Mouse (Mus musculus): ENCODE measurements around the gene Nanos3. TPM values are rescaled to one million over a fixed set of nuclear protein-coding genes. Genes with fewer than 3 reads are reported as not detected.

The Nanos3 gene
- polyA plus RNA-seq, 1 experiment, result 1.1 TPM

DNA sequence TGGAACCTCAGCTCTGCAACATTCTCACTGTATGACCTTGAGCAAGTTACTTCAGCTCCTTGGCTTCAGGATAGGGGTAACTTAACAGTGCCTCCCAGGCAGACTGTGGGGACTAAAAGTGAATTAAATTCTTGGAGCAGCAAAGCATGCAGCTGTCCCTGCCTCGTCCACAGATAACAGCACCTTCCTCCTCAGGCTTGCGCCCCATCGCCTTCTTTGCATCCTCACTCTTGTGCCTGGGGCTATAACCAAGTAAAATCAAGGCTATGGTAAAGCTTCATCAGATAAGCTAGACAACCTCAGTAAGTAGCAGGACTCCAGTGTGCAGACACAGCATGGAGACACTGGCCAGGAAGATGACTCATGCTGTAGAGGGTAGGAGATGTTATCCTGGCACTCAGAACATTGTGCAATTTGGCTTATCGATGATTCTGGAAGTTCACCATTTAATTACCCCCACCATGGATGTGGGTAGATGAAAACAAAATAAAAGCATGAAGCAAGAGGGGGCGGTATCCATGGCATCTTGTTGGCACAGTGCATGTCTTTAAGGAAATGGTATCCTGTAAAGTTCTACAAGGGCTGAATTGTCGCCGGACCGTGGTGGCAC is 40.3 kb downstream of the Nanos3 start:
- TF ChIP-seq MYOG (IDR thresholded peaks at IDR 0.05; ENCODE audit: control insufficient read depth, extremely low read depth, insufficient read length), result no peak
- TF ChIP-seq MYOD1 (IDR thresholded peaks at IDR 0.05; ENCODE audit: control insufficient read depth, insufficient read length, low read depth), result peak; percentile 11
- TF ChIP-seq CEBPB (IDR thresholded peaks at IDR 0.05; ENCODE audit: low read depth), result peak; percentile 83
- no peak overlapping the region for H3ac ChIP-seq (ENCODE audit: control insufficient read depth, insufficient read length, low read depth)
- no peaks in the 10 kb centered on the region for H3K27me3 ChIP-seq (ENCODE audit: control insufficient read depth, insufficient read depth, insufficient read length)
- H3K79me2 ChIP-seq (ENCODE audit: control insufficient read depth, insufficient read depth), result peaks cover 15% of the 10 kb centered on the region
- peaks cover 2% of the 10 kb centered on the region for H3K79me3 ChIP-seq (ENCODE audit: low read depth)
- H3K4me3 ChIP-seq (ENCODE audit: insufficient read depth, poor library complexity, severe bottlenecking), result no peak overlapping the region
- peaks cover 27% of the 10 kb centered on the region for H3K36me3 ChIP-seq (ENCODE audit: control insufficient read depth, insufficient read depth)

- no peak for TF ChIP-seq MYOG (IDR thresholded peaks at IDR 0.05; ENCODE audit: control insufficient read depth, extremely low read depth, insufficient read length)
- TF ChIP-seq USF1 (IDR thresholded peaks at IDR 0.05; ENCODE audit: low read depth), result no peak
- TF ChIP-seq FOSL1 (IDR thresholded peaks at IDR 0.05; ENCODE audit: insufficient read depth, low read length, poor library complexity, severe bottlenecking), result no peak
- no peak for TF ChIP-seq MAX (IDR thresholded peaks at IDR 0.05)
- peaks cover 58% of the 10 kb centered on the region for H3K36me3 ChIP-seq (ENCODE audit: control insufficient read depth, insufficient read depth)
- H3K79me3 ChIP-seq (ENCODE audit: low read depth), result no peaks in the 10 kb centered on the region
- no peaks in the 10 kb centered on the region for H3K27me3 ChIP-seq (ENCODE audit: control insufficient read depth, insufficient read depth, insufficient read length)
- H3ac ChIP-seq (ENCODE audit: control insufficient read depth, insufficient read length, low read depth), result no peak overlapping the region
- H3K4me3 ChIP-seq (ENCODE audit: insufficient read depth, poor library complexity, severe bottlenecking), result no peak overlapping the region
- H3K79me2 ChIP-seq (ENCODE audit: control insufficient read depth, insufficient read depth), result no peaks in the 10 kb centered on the region
Measured at GRCm38 (mm10) chr8:84140838-84141237, 44.2 kb downstream of the Nanos3 start.

GRCm38 (mm10) chr8:84137848-84138247 is 47.2 kb downstream of the Nanos3 start:
- Histone ChIP-seq H3K79me3 (ENCODE audit: low read depth) (no peaks in the 10 kb centered on the region), H3ac (ENCODE audit: control insufficient read depth, insufficient read length, low read depth) (no peak overlapping the region), H3K36me3 (ENCODE audit: control insufficient read depth, insufficient read depth) (peaks cover 70% of the 10 kb centered on the region), H3K4me3 (ENCODE audit: insufficient read depth, poor library complexity, severe bottlenecking) (no peak overlapping the region), H3K27me3 (ENCODE audit: control insufficient read depth, insufficient read depth, insufficient read length) (no peaks in the 10 kb centered on the region), H3K79me2 (ENCODE audit: control insufficient read depth, insufficient read depth) (no peaks in the 10 kb centered on the region)
- TF ChIP-seq USF1 (IDR thresholded peaks at IDR 0.05; ENCODE audit: low read depth) (peak; percentile 68), MYOG (IDR thresholded peaks at IDR 0.05; ENCODE audit: control insufficient read depth, extremely low read depth, insufficient read length) (no peak), CTCF (IDR thresholded peaks at IDR 0.05; ENCODE audit: control insufficient read depth, insufficient read depth, insufficient read length) (no peak), MYOD1 (IDR thresholded peaks at IDR 0.05; ENCODE audit: control insufficient read depth, insufficient read length, low read depth) (no peak), FOSL1 (IDR thresholded peaks at IDR 0.05; ENCODE audit: insufficient read depth, low read length, poor library complexity, severe bottlenecking) (no peak)

- no peak overlapping the region for H3ac ChIP-seq (ENCODE audit: control insufficient read depth, insufficient read length, low read depth)
- no peaks in the 10 kb centered on the region for H3K79me2 ChIP-seq (ENCODE audit: control insufficient read depth, insufficient read depth)
- H3K36me3 ChIP-seq (ENCODE audit: control insufficient read depth, insufficient read depth), result peaks cover 43% of the 10 kb centered on the region
- H3K27me3 ChIP-seq (ENCODE audit: control insufficient read depth, insufficient read depth, insufficient read length), result no peaks in the 10 kb centered on the region
- no peaks in the 10 kb centered on the region for H3K79me3 ChIP-seq (ENCODE audit: low read depth)
- TF ChIP-seq MYOG (IDR thresholded peaks at IDR 0.05; ENCODE audit: control insufficient read depth, extremely low read depth, insufficient read length) (no peak), CEBPB (IDR thresholded peaks at IDR 0.05; ENCODE audit: low read depth) (no peak), USF1 (IDR thresholded peaks at IDR 0.05; ENCODE audit: low read depth) (no peak), FOSL1 (IDR thresholded peaks at IDR 0.05; ENCODE audit: insufficient read depth, low read length, poor library complexity, severe bottlenecking) (no peak), MYOD1 (IDR thresholded peaks at IDR 0.05; ENCODE audit: control insufficient read depth, insufficient read length, low read depth) (no peak), CTCF (IDR thresholded peaks at IDR 0.05; ENCODE audit: control insufficient read depth, insufficient read depth, insufficient read length) (no peak)
- H3K4me3 ChIP-seq (ENCODE audit: insufficient read depth, poor library complexity, severe bottlenecking), result no peak overlapping the region
Measured at GRCm38 (mm10) chr8:84132225-84132624, 52.8 kb downstream of the Nanos3 start.

GRCm38 (mm10) chr8:84130806-84131205 is 54.2 kb downstream of the Nanos3 start:
- no peaks in the 10 kb centered on the region for H3K79me3 ChIP-seq (ENCODE audit: low read depth)
- TF ChIP-seq CEBPB (IDR thresholded peaks at IDR 0.05; ENCODE audit: low read depth) (no peak), MYOG (IDR thresholded peaks at IDR 0.05; ENCODE audit: control insufficient read depth, extremely low read depth, insufficient read length) (no peak), MYOD1 (IDR thresholded peaks at IDR 0.05; ENCODE audit: control insufficient read depth, insufficient read length, low read depth) (no peak), FOSL1 (IDR thresholded peaks at IDR 0.05; ENCODE audit: insufficient read depth, low read length, poor library complexity, severe bottlenecking) (no peak), MAX (IDR thresholded peaks at IDR 0.05) (no peak)
- peaks cover 34% of the 10 kb centered on the region for H3K36me3 ChIP-seq (ENCODE audit: control insufficient read depth, insufficient read depth)
- H3K4me3 ChIP-seq (ENCODE audit: insufficient read depth, poor library complexity, severe bottlenecking), result no peak overlapping the region
- no peak overlapping the region for H3ac ChIP-seq (ENCODE audit: control insufficient read depth, insufficient read length, low read depth)
- H3K79me2 ChIP-seq (ENCODE audit: control insufficient read depth, insufficient read depth), result no peaks in the 10 kb centered on the region
- H3K27me3 ChIP-seq (ENCODE audit: control insufficient read depth, insufficient read depth, insufficient read length), result no peaks in the 10 kb centered on the region

DNA sequence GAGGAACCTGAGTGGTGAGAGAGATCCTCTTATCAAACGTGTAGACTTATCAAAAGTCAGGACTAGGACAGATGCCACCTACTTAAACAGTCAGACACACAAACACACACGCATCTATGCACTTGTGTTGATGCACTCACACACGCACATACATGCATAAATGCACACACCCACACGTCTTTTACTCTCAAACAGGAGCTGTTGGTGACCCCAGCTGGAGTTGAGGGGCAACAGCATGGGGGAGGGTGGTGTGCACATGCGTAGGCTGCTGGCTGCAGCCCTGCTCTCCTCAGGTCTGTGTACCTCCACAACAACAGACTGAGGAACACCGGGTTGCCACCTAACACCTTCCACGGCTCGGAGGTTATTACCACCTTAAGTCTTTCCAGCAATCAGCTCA is 56.7 kb downstream of the Nanos3 start:
- H3K79me2 ChIP-seq (ENCODE audit: control insufficient read depth, insufficient read depth), result no peaks in the 10 kb centered on the region
- TF ChIP-seq CTCF (IDR thresholded peaks at IDR 0.05; ENCODE audit: control insufficient read depth, insufficient read depth, insufficient read length), result no peak
- no peak for TF ChIP-seq MAX (IDR thresholded peaks at IDR 0.05)
- H3K4me3 ChIP-seq (ENCODE audit: insufficient read depth, poor library complexity, severe bottlenecking), result no peak overlapping the region
- H3K79me3 ChIP-seq (ENCODE audit: low read depth), result no peaks in the 10 kb centered on the region
- no peak overlapping the region for H3ac ChIP-seq (ENCODE audit: control insufficient read depth, insufficient read length, low read depth)
- peaks cover 15% of the 10 kb centered on the region for H3K36me3 ChIP-seq (ENCODE audit: control insufficient read depth, insufficient read depth)
- H3K27me3 ChIP-seq (ENCODE audit: control insufficient read depth, insufficient read depth, insufficient read length), result no peaks in the 10 kb centered on the region
